Mouse (Mus musculus) forebrain, embryonic 15.5 days (tissue): ENCODE measurements at regions not wholly inside any gene's neighbourhood (a gene's known extent, or its start where the extent isn't known, plus 50 kb on each side); places are given as distances from the start of the nearest gene placed in this dataset.

Experiments
- ATAC-seq: fragments of 200-750 bp; cut with Nextera tagmentation; replicated peaks from 2 replicates; pipeline ENCODE4 v1.8.0; 2017; ENCODE audit warnings: mild to moderate bottlenecking, moderate TSS enrichment, moderate library complexity
- H3K27ac ChIP-seq: fragments of 300-500 bp; sonication (generic); replicated peaks from 2 replicates; pipeline ENCODE4 v1.5.1; 2015; ENCODE audit warnings: mild to moderate bottlenecking, inconsistent platforms
- H3K27me3 ChIP-seq: fragments of 300-500 bp; sonication (generic); 2 replicates; pipeline ENCODE4 v1.6.1; 2015; ENCODE audit warnings: inconsistent platforms
- H3K36me3 ChIP-seq: fragments of 300-500 bp; sonication (generic); 2 replicates; pipeline ENCODE4 v1.6.1; 2015; ENCODE audit warnings: mild to moderate bottlenecking, inconsistent platforms
- H3K4me1 ChIP-seq: fragments of 300-500 bp; sonication (generic); 2 replicates; pipeline ENCODE4 v1.6.1; 2015; ENCODE audit warnings: inconsistent platforms
- H3K4me2 ChIP-seq: fragments of 300-500 bp; sonication (generic); replicated peaks from 2 replicates; pipeline ENCODE4 v1.6.1; 2015; ENCODE audit warnings: mild to moderate bottlenecking, inconsistent platforms
- H3K4me3 ChIP-seq: fragments of 300-500 bp; sonication (generic); 2 replicates; pipeline ENCODE4 v1.5.1; 2015; ENCODE audit warnings: mild to moderate bottlenecking, inconsistent platforms
- H3K9ac ChIP-seq: fragments of 300-500 bp; sonication (generic); replicated peaks from 2 replicates; pipeline ENCODE4 v1.6.1; 2015; ENCODE audit warnings: mild to moderate bottlenecking, inconsistent platforms
- H3K9me3 ChIP-seq: fragments of 300-500 bp; sonication (generic); 2 replicates; pipeline ENCODE4 v1.6.1; 2016; ENCODE audit warnings: inconsistent platforms
- WGBS: fragments of 180-500 bp; shearing (Covaris S2); methylation state at CpG from one replicate; pipeline ENCODE4 v1.1.7; 2015; ENCODE audit warnings: mixed read lengths; 5-methylcytosine and 5-hydroxymethylcytosine counted together

DNA sequence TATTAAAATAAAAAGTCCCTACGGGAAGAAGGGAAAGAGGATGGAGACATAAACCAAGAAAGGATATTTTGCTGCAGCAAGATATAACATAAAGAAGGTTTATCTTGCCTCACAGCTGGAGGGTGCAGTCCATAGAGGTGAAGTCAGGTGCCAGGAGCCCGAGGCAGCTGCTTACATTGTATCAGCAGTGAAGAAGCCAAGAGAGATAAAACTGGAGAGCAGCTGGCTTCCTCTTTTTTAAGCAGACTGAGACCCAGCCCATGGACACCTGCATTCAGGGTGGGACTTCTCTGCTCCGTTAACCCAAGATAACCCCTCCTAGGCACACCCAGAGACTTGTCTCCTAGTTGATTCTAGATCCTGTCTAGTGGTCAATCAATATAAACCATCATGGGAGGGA is 147.6 kb downstream of the Ttc8 start:
- 76% methylated on average over 3 of the region's 3 CpGs for WGBS
- Histone ChIP-seq H3K27me3 (no peaks in the 10 kb centered on the region), H3K4me2 (no peak overlapping the region), H3K36me3 (no peaks in the 10 kb centered on the region), H3K4me1 (peaks cover 10% of the 10 kb centered on the region), H3K9me3 (no peaks in the 10 kb centered on the region), H3K9ac (no peak overlapping the region), H3K27ac (no peak overlapping the region), H3K4me3 (no peak overlapping the region)
- no peak for ATAC-seq

DNA sequence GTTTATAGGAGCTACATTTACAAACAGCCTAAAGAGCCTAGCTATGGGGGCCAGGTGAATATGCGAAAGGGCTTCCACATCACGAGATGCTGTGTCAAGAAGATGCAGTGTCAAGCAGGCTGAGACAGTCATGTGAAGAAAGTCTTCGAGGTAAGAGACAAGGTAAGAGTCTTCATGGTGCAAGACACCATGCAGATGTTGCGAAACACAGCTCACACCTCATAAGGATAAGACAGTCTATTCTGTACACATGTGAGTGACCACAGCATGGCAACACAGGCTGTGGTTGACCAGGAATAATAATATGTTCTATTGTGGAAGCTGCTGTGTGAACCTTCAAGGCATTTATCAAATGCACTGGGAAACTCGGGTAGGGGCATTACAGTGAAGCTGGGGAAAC is 153.4 kb downstream of the Ttc8 start:
- Histone ChIP-seq H3K27me3 (no peaks in the 10 kb centered on the region), H3K27ac (no peak overlapping the region), H3K4me2 (no peak overlapping the region), H3K4me1 (no peaks in the 10 kb centered on the region), H3K9ac (no peak overlapping the region), H3K9me3 (no peaks in the 10 kb centered on the region), H3K4me3 (no peak overlapping the region), H3K36me3 (no peaks in the 10 kb centered on the region)
- 91% methylated on average over 5 of the region's 5 CpGs for WGBS
- ATAC-seq: no peak

DNA sequence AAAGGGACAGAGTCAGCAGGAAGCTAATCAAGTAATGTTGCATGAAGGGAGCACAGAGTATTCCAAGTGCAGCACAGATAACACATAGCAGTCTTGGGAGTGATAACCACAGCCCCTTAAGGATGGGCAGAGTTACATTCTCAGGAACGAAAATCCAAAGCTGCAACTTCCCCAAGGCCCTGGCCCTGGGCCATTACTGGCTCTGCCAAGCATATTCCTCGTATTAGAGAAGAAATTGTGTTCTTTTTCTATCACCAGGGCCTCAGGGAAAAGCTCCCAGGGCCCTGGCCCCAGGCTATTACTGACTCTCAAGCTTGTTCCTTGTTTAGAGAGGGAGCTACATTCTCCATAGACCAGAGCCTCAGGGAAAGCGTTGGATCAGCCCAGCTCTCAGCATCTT is 157.0 kb downstream of the Ttc8 start:
- ATAC-seq: no peak
- H3K9me3 ChIP-seq: no peaks in the 10 kb centered on the region
- H3K9ac ChIP-seq: no peak overlapping the region
- H3K27me3 ChIP-seq: no peaks in the 10 kb centered on the region
- no peaks in the 10 kb centered on the region for H3K36me3 ChIP-seq
- WGBS: 47% methylated on average over 3 of the region's 3 CpGs
- no peak overlapping the region for H3K4me2 ChIP-seq
- H3K4me3 ChIP-seq: no peak overlapping the region
- no peak overlapping the region for H3K27ac ChIP-seq
- H3K4me1 ChIP-seq: no peaks in the 10 kb centered on the region

DNA sequence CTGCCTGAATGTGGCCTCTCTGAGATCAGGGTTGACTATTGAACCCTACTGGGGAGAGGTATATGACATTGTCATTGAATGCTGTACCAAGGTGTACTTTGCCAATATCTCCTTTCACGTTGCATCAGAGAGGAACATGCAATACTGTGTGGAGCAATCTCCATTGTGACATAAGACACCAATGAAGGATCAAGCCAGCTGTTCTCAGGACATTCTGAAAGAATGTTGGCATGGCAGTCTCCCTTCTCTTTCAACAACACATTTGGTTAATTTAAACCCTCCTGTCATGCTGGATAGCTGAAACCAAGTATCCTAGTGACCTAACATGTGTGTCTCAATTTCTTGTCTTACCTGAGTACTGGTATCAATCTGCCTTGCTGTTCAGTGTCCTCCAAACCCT is 159.5 kb downstream of the Ttc8 start:
- 83% methylated on average over 1 of the region's 1 CpGs for WGBS
- Histone ChIP-seq H3K9me3 (no peaks in the 10 kb centered on the region), H3K9ac (no peak overlapping the region), H3K27ac (no peak overlapping the region), H3K27me3 (no peaks in the 10 kb centered on the region), H3K36me3 (no peaks in the 10 kb centered on the region), H3K4me2 (no peak overlapping the region), H3K4me3 (no peak overlapping the region), H3K4me1 (peaks cover 11% of the 10 kb centered on the region)
- ATAC-seq: no peak

DNA sequence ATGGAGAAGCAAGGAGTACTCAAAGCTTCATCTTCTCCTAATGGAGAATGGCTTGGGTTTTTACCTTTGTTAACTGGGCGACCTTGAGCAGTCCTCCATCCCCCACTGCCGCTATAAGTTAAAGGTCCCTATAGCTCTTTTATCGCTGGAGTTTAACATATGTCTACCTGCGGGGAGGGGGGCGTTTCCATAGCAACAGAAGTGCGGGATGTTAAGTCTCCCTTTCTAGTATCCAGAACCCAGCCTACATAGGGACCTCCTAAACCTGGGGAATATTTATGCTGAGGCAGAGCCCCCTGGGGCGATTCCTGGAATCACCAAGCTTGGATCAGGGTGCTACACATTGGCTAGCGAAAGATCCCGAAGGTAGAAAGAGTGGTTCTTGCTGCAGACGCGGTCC is 163.2 kb downstream of the Ttc8 start:
- H3K9me3 ChIP-seq: no peaks in the 10 kb centered on the region
- peak; percentile 33; the same call in 1 of the 2 replicates for ATAC-seq
- H3K27ac ChIP-seq: no peak overlapping the region
- H3K36me3 ChIP-seq: no peaks in the 10 kb centered on the region
- no peaks in the 10 kb centered on the region for H3K27me3 ChIP-seq
- H3K4me1 ChIP-seq: peaks cover 27% of the 10 kb centered on the region
- H3K4me3 ChIP-seq: no peak overlapping the region
- 43% methylated on average over 11 of the region's 11 CpGs for WGBS
- no peak overlapping the region for H3K9ac ChIP-seq
- peak overlapping the region; percentile 19 for H3K4me2 ChIP-seq

DNA sequence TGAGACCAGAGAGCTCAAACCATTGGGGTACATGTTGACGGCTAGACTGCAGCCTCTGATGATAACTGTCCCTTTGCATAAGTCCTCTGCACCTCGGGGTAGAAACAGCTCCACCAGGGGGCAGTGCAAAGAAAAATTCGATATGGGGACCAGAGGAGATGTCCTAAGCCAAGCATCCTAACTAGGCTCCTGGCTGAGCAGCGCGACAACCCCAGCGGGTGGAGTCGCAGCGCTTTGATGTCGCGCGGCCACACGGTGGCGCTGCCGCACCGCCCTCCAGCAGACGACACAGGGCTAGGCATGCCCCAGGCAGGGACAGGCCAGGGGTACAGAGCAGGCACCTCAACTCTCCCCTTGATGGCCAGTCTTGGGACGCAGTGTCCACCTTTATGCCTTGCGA is 163.8 kb downstream of the Ttc8 start:
- peak; percentile 95 for ATAC-seq
- Histone ChIP-seq H3K36me3 (no peaks in the 10 kb centered on the region), H3K9me3 (no peaks in the 10 kb centered on the region), H3K4me1 (peaks cover 27% of the 10 kb centered on the region), H3K9ac (no peak overlapping the region), H3K4me2 (peak overlapping the region; percentile 19), H3K27ac (no peak overlapping the region), H3K4me3 (no peak overlapping the region), H3K27me3 (no peaks in the 10 kb centered on the region)
- WGBS: 2% methylated on average over 18 of the region's 18 CpGs

DNA sequence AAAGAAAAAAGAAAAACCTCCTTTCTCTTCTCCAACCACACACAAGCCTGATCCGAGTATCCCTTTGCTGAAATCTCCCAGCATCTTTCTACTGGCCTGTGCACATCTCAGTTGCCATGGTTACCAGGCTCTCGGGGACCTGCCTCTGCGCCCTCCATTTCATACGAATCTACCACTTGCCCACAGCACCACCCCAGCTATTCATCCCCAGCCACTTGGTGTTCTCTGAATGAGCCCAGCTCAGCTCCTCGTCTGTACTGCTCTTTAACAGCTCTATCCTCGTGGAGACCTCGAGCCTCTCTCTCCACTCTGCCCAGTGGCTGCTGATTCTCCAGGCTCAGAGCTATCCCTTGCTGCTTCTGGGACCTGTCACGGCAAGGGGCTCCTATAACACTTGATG is 166.9 kb downstream of the Ttc8 start:
- Histone ChIP-seq H3K4me2 (peak overlapping the region; percentile 19), H3K27me3 (no peaks in the 10 kb centered on the region), H3K9me3 (no peaks in the 10 kb centered on the region), H3K27ac (peak overlapping the region; percentile 73), H3K4me1 (peaks cover 27% of the 10 kb centered on the region), H3K36me3 (no peaks in the 10 kb centered on the region), H3K9ac (no peak overlapping the region; the same call in 1 of the 2 replicates), H3K4me3 (no peak overlapping the region)
- ATAC-seq: peak; percentile 55
- WGBS: 10% methylated on average over 8 of the region's 8 CpGs

DNA sequence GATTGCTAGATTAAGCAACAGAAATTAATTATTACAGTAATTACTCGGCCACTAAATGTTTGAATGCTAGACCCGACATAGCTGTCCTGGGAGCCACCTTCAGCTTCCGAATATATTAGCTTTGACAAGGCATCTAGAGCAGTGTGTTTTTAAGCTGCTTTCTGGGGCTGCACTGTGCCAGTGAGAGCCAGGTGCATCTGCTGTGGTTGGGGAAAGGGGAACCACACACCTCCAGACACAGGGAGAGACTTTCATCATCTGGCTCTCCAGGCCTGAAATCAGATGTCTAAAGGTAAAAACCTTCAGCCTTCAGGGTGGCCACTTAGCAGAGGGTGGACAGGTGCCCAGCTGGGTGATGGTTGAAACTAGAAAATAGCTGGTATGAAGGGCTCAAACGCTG is 171.4 kb downstream of the Ttc8 start:
- WGBS: 56% methylated on average over 4 of the region's 4 CpGs
- Histone ChIP-seq H3K9ac (no peak overlapping the region), H3K27ac (no peak overlapping the region)

DNA sequence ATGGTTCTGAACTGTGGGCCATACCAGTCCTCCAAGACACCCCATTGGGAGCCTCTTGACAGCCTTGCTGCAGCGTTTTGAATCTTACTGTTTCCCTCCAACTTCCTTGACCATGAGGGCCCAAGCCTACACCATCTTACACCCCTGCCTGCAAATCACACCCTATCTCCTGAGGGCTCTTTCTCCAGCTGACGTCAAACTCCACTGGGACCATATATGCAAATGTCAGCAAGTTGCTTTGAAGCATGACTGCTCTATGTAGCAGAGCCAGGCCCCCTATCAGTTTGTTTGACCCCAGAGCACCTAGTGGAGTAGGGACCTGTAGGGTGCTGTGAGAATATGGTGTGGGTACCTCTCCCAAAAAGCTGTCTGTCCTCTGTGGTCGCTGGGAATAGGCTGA is 172.8 kb downstream of the Ttc8 start:
- Histone ChIP-seq H3K4me3 (no peak overlapping the region), H3K4me1 (peaks cover 8% of the 10 kb centered on the region; the same call in 1 of the 2 replicates), H3K4me2 (no peak overlapping the region), H3K9ac (no peak overlapping the region), H3K9me3 (no peaks in the 10 kb centered on the region), H3K27ac (no peak overlapping the region), H3K36me3 (no peaks in the 10 kb centered on the region), H3K27me3 (no peaks in the 10 kb centered on the region)
- no peak for ATAC-seq
- WGBS: 79% methylated on average over 3 of the region's 3 CpGs

More for the DNA sequence above, 171.4 kb downstream of the Ttc8 start:
- Histone ChIP-seq H3K36me3 (no peaks in the 10 kb centered on the region), H3K4me2 (no peak overlapping the region), H3K9me3 (no peaks in the 10 kb centered on the region), H3K27me3 (no peaks in the 10 kb centered on the region), H3K4me3 (no peak overlapping the region), H3K4me1 (peaks cover 17% of the 10 kb centered on the region)
- ATAC-seq: no peak

DNA sequence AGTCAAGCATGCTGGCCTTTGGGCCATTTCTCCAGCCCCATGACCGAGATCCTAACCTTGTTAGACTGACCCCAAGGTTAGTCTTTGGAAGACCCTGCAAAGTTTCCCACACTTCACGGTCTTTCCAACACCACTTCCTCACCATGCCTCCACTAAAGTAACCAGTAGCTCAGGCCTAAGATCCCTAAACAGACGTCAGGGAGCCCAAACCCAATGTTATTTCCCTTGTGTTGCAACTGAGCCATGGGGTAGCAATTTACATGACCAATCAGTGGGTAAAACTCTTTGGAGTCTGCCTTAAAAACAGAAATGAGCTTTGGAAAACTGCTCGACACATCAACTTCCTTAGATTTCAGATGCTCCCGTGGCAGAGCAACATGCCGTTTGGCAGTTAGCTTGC is 173.6 kb downstream of the Ttc8 start:
- ATAC-seq: no peak
- no peaks in the 10 kb centered on the region for H3K27me3 ChIP-seq
- no peak overlapping the region for H3K4me2 ChIP-seq
- no peaks in the 10 kb centered on the region for H3K9me3 ChIP-seq
- no peak overlapping the region for H3K27ac ChIP-seq
- no peak overlapping the region for H3K4me3 ChIP-seq
- H3K36me3 ChIP-seq: no peaks in the 10 kb centered on the region
- WGBS: 77% methylated on average over 6 of the region's 6 CpGs
- H3K9ac ChIP-seq: no peak overlapping the region
- peaks cover 5% of the 10 kb centered on the region; the same call in 1 of the 2 replicates for H3K4me1 ChIP-seq

DNA sequence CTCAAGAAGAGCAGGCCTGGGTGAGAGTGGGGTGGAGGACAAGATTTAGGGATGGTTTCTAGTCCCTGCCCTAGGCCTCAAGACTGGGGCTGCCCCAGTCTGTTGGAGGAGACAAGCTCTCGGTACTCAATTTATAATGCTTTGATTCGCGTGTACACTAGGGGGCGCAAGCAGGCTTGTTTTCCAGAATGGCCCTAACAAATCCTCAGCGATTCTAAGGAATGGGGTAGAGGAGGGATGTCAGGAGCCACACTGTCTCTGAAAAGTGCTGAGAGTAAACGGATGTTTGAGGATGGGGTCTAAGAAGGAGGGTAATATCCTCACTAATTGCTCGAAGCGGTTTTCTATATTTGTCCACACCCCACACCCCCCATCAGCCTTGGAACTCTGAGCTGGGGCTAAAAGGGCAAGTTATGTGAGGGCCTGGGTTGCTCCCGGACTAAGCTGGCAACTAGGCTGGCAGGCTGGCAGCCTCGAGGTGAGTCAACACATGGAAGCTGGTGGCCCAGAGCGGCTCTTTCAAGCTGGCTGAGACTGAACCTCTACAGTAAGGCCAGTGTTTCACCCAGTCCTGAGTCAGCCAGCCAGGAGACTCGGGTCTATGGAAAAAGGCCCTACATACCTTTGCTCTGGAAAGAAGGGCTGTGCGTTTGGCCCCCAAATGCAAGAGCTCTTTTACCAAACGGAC is 176.7 kb downstream of the Ttc8 start:
- WGBS: 38% methylated on average over 14 of the region's 14 CpGs

DNA sequence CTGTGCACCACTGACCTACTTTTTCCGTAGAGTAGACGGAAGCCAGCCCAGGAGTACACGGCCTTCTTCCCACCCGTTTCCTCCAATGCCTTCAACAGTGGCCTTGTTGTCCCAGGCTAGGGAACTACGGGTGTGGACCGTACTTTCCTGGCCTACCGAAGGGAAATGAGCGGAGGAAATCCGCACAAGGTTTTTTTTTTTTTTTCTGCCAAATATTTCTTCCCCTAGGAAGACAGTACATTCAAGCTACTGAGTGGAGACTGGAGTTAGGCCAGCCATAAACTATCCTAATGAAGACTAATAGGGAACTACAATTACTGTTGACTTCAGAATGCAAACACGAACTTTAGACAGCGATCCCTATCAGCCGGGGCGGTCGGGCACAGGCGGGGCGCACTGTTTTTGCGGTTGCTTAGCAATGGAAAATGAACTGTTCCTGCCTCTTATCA is 177.3 kb downstream of the Ttc8 start:
- 87% methylated on average over 17 of the region's 17 CpGs for WGBS
- H3K9ac ChIP-seq: no peak overlapping the region
- no peak overlapping the region for H3K4me3 ChIP-seq
- H3K4me1 ChIP-seq: peaks cover 5% of the 10 kb centered on the region; the same call in 1 of the 2 replicates
- no peaks in the 10 kb centered on the region for H3K27me3 ChIP-seq
- ATAC-seq: no peak
- H3K4me2 ChIP-seq: no peak overlapping the region
- H3K9me3 ChIP-seq: no peaks in the 10 kb centered on the region
- no peak overlapping the region for H3K27ac ChIP-seq
- no peaks in the 10 kb centered on the region for H3K36me3 ChIP-seq

More for the DNA sequence above, 176.7 kb downstream of the Ttc8 start:
- peaks cover 5% of the 10 kb centered on the region; the same call in 1 of the 2 replicates for H3K4me1 ChIP-seq
- H3K9ac ChIP-seq: no peak overlapping the region
- H3K27me3 ChIP-seq: no peaks in the 10 kb centered on the region
- no peaks in the 10 kb centered on the region for H3K36me3 ChIP-seq
- H3K27ac ChIP-seq: no peak overlapping the region
- no peak overlapping the region for H3K4me2 ChIP-seq
- no peaks in the 10 kb centered on the region for H3K9me3 ChIP-seq
- H3K4me3 ChIP-seq: no peak overlapping the region
- peak; percentile 88 for ATAC-seq

DNA sequence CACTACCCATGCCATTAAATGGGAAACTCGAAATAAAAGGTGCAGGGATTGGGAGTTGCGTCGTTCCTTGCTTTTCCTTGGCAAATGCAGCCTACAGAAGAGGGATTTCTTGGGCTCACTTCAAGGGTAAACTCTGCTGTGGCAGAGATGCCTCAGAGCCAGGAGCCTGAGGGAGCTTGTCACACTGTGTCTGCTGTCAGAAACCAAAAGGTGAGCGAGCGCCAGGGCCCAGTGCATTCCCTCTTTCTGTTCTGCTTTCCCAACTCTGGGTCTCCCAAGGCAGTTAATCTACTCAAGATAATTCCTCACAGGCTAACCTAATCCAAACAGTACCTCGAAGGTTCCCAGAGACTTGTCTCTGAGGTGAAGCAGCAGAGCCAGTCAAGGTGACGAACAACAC is 179.5 kb downstream of the Ttc8 start:
- Histone ChIP-seq H3K4me3 (no peak overlapping the region), H3K9me3 (no peaks in the 10 kb centered on the region), H3K36me3 (no peaks in the 10 kb centered on the region), H3K27me3 (no peaks in the 10 kb centered on the region), H3K27ac (no peak overlapping the region), H3K4me1 (peaks cover 5% of the 10 kb centered on the region; the same call in 1 of the 2 replicates), H3K4me2 (no peak overlapping the region), H3K9ac (no peak overlapping the region)
- WGBS: 79% methylated on average over 7 of the region's 7 CpGs
- ATAC-seq: no peak
